Mouse (Mus musculus): ENCODE results near the gene Tia1. TPM values are rescaled to one million over a fixed set of nuclear protein-coding genes. Genes with fewer than 3 reads are reported as not detected.

The Tia1 gene
- polyA plus RNA-seq (2012; rRNA removed) = 275 and 283 TPM in 2 replicates

GRCm38 (mm10) chr6:86404100-86404861 is at the start of gene Tia1:
Gene Tia1 (plus strand): TSS chr6:86404219.

GRCm38 (mm10) chr6:86365371-86366124 is 38.5 kb upstream of the Tia1 start, which contains the start of gene Fam136a:
Gene Fam136a (plus strand): TSS chr6:86365646.

GRCm38 (mm10) chr6:86370764-86371339 is 33.2 kb upstream of the Tia1 start, which contains the start of gene Snrpg:
Gene Snrpg (plus strand): TSS chr6:86371304.

GRCm38 (mm10) chr6:86396581-86397256 is 7.3 kb upstream of the Tia1 start, which contains the start of gene Pcyox1:
Gene Pcyox1 (minus strand): TSS chr6:86397154.

DNA sequence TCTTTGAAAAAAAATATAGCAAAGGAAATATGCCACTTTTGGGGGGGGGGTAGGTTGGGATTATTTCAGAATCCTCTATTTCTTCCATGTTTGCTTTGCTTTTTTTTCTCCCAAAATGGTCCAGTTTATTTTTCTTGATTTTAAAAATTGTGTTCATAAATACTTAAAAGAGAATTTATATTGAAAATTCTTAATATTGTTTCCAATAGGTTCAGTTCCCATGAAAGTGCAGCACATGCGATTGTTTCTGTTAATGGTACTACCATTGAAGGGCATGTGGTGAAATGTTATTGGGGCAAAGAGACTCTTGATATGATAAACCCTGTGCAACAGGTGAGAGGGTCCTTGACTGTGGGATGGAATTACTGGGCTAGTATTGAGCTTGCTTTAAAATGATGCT is 22.3 kb downstream of the Tia1 start, which contains the start of gene Gm44790:
Gene Gm44790 (plus strand): TSS at position 301 of the 400 bp plus-strand sequence.

DNA sequence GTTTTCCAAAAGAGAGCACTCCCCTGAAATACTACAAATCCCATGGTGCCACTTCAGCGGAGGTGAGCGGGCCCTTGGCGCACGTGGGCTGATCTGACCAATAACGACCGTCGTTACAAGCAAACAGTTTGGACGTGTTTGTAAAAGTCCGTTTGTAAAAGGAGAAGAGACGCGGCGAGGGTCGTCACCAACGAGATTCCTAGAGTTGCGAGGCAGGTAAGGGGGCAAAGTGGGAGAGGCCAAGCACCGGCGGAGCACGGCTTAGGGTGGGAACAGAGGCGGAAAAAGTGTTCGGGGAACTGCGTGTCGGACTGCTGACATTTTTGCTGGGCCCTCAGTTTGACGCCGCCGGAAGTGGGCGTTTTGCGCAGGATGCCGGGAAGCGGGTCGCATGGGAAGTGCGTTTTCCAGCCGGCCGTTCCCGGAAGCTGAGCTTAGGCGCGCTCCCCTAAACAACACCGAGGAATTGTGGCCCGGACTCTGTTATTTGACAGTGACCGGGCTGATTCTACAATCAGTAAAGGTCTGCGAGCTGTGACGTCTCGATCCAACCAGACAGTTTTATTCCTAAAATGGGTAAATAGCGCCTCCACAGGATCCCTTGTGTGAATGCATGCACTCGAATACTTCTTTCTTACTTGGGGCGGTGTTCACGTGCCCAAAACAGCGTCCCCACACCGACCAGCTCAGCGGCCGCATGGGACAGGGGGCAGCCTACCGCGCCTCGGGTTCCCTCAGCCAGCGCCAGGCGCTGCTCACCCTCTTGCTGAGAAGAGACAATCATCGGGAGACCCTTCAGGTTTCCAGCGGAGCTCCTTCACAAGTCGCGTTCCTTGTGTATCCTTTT is 34.5 kb downstream of the Tia1 start, which contains the start of gene C87436:
Gene C87436 (plus strand): TSS at position 103 of the 847 bp plus-strand sequence.

Other genes starting within 250 kb of the Tia1 start
- 0.65 and 1.2 TPM in 2 replicates for gene Tgfa, start 209.0 kb upstream of the Tia1 start, polyA plus RNA-seq (2012; rRNA removed)
- 39.9 and 70.5 TPM in 2 replicates for gene Fam136a, start 38.6 kb upstream of the Tia1 start, polyA plus RNA-seq (2012; rRNA removed)
- 978 and 1,148 TPM in 2 replicates for gene Snrpg, start 32.9 kb upstream of the Tia1 start, polyA plus RNA-seq (2012; rRNA removed)
- gene Pcyox1, start 7.1 kb upstream of the Tia1 start, polyA plus RNA-seq (2012; rRNA removed) = 63.2 and 75.1 TPM in 2 replicates
- gene Gm44790, start 22.4 kb downstream of the Tia1 start, polyA plus RNA-seq (2012; rRNA removed) = 2.8 and 3.5 TPM in 2 replicates
- 15.4 and 18.2 TPM in 2 replicates for gene C87436, start 34.2 kb downstream of the Tia1 start, polyA plus RNA-seq (2012; rRNA removed)
- 208 and 294 TPM in 2 replicates for gene Pcbp1, start 122.1 kb downstream of the Tia1 start, polyA plus RNA-seq (2012; rRNA removed)
- 0.70 and 0.73 TPM in 2 replicates for gene Asprv1, start 223.9 kb downstream of the Tia1 start, polyA plus RNA-seq (2012; rRNA removed)

Measured in central nervous system, embryonic 11.5 days (tissue).